Mouse (Mus musculus) cerebral cortex, adult 2 months (tissue): ENCODE results near the gene Slc34a3.

Experiments
- WGBS: fragments of 180-500 bp; shearing (Covaris S2); methylation state at CpG from one replicate; pipeline ENCODE4 v1.1.7; 2018; 5-methylcytosine and 5-hydroxymethylcytosine counted together

Gene Slc34a3

GRCm38 (mm10) chr2:25187841-25188240, 46.3 kb downstream of the Slc34a3 start:
- 87% methylated on average over 6 of the region's 6 CpGs for WGBS

GRCm38 (mm10) chr2:25186575-25186930, 47.6 kb downstream of the Slc34a3 start:
- WGBS = 56% methylated on average over 5 of the region's 5 CpGs

- 5% methylated on average over 64 of the region's 64 CpGs for WGBS
These were observed 48.3 kb downstream of the Slc34a3 start for GRCm38 (mm10) chr2:25185625-25186574.

- WGBS = 86% methylated on average over 7 of the region's 7 CpGs
These were observed 49.7 kb downstream of the Slc34a3 start for GRCm38 (mm10) chr2:25184496-25184895.

GRCm38 (mm10) chr2:25183336-25183735, 50.8 kb downstream of the Slc34a3 start:
- 64% methylated on average over 2 of the region's 2 CpGs for WGBS

GRCm38 (mm10) chr2:25182664-25183063, 51.5 kb downstream of the Slc34a3 start:
- WGBS = 40% methylated on average over 6 of the region's 6 CpGs

GRCm38 (mm10) chr2:25181891-25182397, 52.2 kb downstream of the Slc34a3 start:
- 9% methylated on average over 17 of the region's 17 CpGs for WGBS

- under 1% methylated on average over 99 of the region's 100 CpGs for WGBS
These were observed 52.9 kb downstream of the Slc34a3 start for GRCm38 (mm10) chr2:25180973-25181890.

- under 1% methylated on average over 35 of the region's 35 CpGs for WGBS
These were observed 53.7 kb downstream of the Slc34a3 start, which contains the start of gene Nrarp for GRCm38 (mm10) chr2:25180478-25180903. TSS of gene Nrarp (plus strand) at chr2:25180758.

GRCm38 (mm10) chr2:25179566-25180217, 54.5 kb downstream of the Slc34a3 start:
- WGBS = 51% methylated on average over 15 of the region's 15 CpGs
